ENCODE assay signal across 12 mouse cellular contexts in the genomic region with DNA sequence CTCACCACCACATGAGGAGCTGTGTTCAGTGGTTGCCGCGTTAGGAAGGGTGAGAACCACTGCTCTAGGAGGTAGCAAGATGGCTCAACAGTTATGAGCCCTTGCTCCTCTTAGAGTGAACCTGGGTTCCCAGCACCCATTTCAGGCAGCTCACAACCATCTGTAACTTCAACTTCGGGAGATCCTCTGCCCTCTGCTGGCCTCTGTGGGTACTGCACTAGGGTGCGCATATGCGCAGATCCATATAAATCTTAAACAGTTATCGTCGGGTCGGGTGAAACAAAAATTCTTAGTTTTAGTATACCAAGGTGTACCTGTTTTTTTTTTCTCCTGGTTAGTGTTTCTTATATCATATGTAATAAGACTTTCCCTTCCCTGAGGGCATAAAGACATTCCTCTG. TPM values are rescaled to one million over a fixed set of nuclear protein-coding genes. Genes with fewer than 3 reads are reported as not detected.
DNase-seq lines count a peak whose midpoint lies in the region; ATAC-seq and TF ChIP-seq lines count a peak whose summit lies in the region.
"Had no signal": no experiment of that assay in that cellular context is flagged by ENCODE, and none has a peak within 500 bp of the region (broad histone marks: within the 10 kb centered on the region; RNA-seq: fewer than 3 reads in every experiment).

No protein-coding gene starts in this region.

- H3K4me3 ChIP-seq in liver, adult 2 months (ENCODE audit: insufficient read depth, low read depth, low read length), result no peak overlapping the region
- H3K4me3 ChIP-seq in liver, embryonic 11.5 days (ENCODE audit: low read depth, low read length), result no peak overlapping the region
- no peak overlapping the region for H3K4me3 ChIP-seq in E14TG2a.4 (replicated peaks; ENCODE audit: low read length)
- no peak overlapping the region for H3K4me3 ChIP-seq in forebrain, embryonic 11.5 days (ENCODE audit: low read depth, low read length)
- H3K4me3 ChIP-seq: forebrain, embryonic 13.5 days had no signal

- H3K79me2 ChIP-seq in liver, adult 2 months (ENCODE audit: control insufficient read depth, insufficient read depth, low read length), result no peaks in the 10 kb centered on the region

- no peaks in the 10 kb centered on the region; the same call in 1 of the 2 replicates for H3K9me3 ChIP-seq in liver, embryonic 11.5 days (ENCODE audit: control insufficient read depth, low read length)
- no peaks in the 10 kb centered on the region; the same call in 1 of the 2 replicates for H3K9me3 ChIP-seq in E14TG2a.4 (ENCODE audit: low read length)
- no peaks in the 10 kb centered on the region; the same call in 1 of the 2 replicates for H3K9me3 ChIP-seq in forebrain, embryonic 11.5 days (ENCODE audit: control insufficient read depth, low read length)
- H3K9me3 ChIP-seq: forebrain, embryonic 13.5 days had no signal

- no peak overlapping the region for H3K4me2 ChIP-seq in liver, embryonic 11.5 days
- no peak overlapping the region for H3K4me2 ChIP-seq in forebrain, embryonic 11.5 days (ENCODE audit: low read depth, low read length, severe bottlenecking)
- H3K4me2 ChIP-seq: forebrain, embryonic 13.5 days; hindbrain, embryonic 14.5 days had no signal

- no peaks in the 10 kb centered on the region for H3K36me3 ChIP-seq in liver, adult 2 months (ENCODE audit: control insufficient read depth, insufficient read depth, low read length)
- no peaks in the 10 kb centered on the region for H3K36me3 ChIP-seq in liver, embryonic 11.5 days (ENCODE audit: control insufficient read depth, insufficient read depth, low read length)
- no peaks in the 10 kb centered on the region for H3K36me3 ChIP-seq in E14TG2a.4 (ENCODE audit: insufficient read depth, low read length)
- H3K36me3 ChIP-seq in forebrain, embryonic 11.5 days (ENCODE audit: control insufficient read depth, insufficient read depth, low read length), result no peaks in the 10 kb centered on the region

- H3K27ac ChIP-seq in liver, adult 2 months (replicated peaks; ENCODE audit: insufficient read depth, low read depth, low read length), result no peak overlapping the region
- no peak overlapping the region for H3K27ac ChIP-seq in liver, embryonic 11.5 days (ENCODE audit: low read depth, low read length)
- H3K27ac ChIP-seq in forebrain, embryonic 11.5 days (ENCODE audit: low read depth, low read length), result no peak overlapping the region
- H3K27ac ChIP-seq: forebrain, embryonic 13.5 days; hindbrain, embryonic 14.5 days had no signal

- WGBS in liver, adult 2 months, result 95% methylated on average over 8 of the region's 8 CpGs
- 94% methylated on average over 8 of the region's 8 CpGs for WGBS in liver, embryonic 11.5 days
- 94% methylated on average over 8 of the region's 8 CpGs for WGBS in forebrain, embryonic 11.5 days

- H3K27me3 ChIP-seq in liver, adult 2 months (ENCODE audit: control insufficient read depth, insufficient read depth, low read length), result no peaks in the 10 kb centered on the region; the same call in 1 of the 2 replicates
- no peaks in the 10 kb centered on the region for H3K27me3 ChIP-seq in liver, embryonic 11.5 days (replicated peaks; ENCODE audit: control insufficient read depth, insufficient read depth, low read length)
- H3K27me3 ChIP-seq in E14TG2a.4 (ENCODE audit: insufficient read depth, low read length), result no peaks in the 10 kb centered on the region
- no peaks in the 10 kb centered on the region for H3K27me3 ChIP-seq in forebrain, embryonic 11.5 days (ENCODE audit: control insufficient read depth, insufficient read depth, low read length)
- H3K27me3 ChIP-seq: forebrain, embryonic 13.5 days had no signal

- TF ChIP-seq POLR2A in liver, adult 2 months (IDR thresholded peaks at IDR 0.05; ENCODE audit: extremely low read depth, insufficient read depth, low read length), result no peak

- H3K9ac ChIP-seq in liver, adult 2 months (ENCODE audit: low read depth, low read length), result no peak overlapping the region
- no peak overlapping the region for H3K9ac ChIP-seq in liver, embryonic 11.5 days (ENCODE audit: low read depth, low read length)
- H3K9ac ChIP-seq in forebrain, embryonic 11.5 days (ENCODE audit: low read length), result no peak overlapping the region
- H3K9ac ChIP-seq: forebrain, embryonic 13.5 days; hindbrain, embryonic 14.5 days had no signal

- peak; percentile 37; the same call in 1 of the 2 replicates for TF ChIP-seq CTCF in liver, adult 2 months (IDR thresholded peaks at IDR 0.05; ENCODE audit: low read depth, low read length)
- peak; percentile 92 for TF ChIP-seq CTCF in E14TG2a.4 (conservative IDR thresholded peaks at IDR 0.05; ENCODE audit: low read length)

- no peak for ATAC-seq in liver, embryonic 11.5 days (replicated peaks; ENCODE audit: low FRiP score)
- ATAC-seq in forebrain, embryonic 11.5 days (replicated peaks; ENCODE audit: low FRiP score), result no peak
- ATAC-seq: activated CD4-positive, CD25-positive, alpha-beta regulatory T cell, adult 4 months; forebrain, embryonic 13.5 days had no signal

- no peak for DNase-seq in liver, adult 2 months (ENCODE audit: extremely low read depth, low read depth, low spot score)
- no peak for DNase-seq in liver, embryonic 11.5 days (ENCODE audit: low spot score)
- peak; percentile 8 for DNase-seq in T-cell, adult 2 months (ENCODE audit: low spot score)
- DNase-seq in thymus, postnatal 0 days (ENCODE audit: low spot score), result peak; percentile 5
- no peak for DNase-seq in left cerebral cortex, adult 8-10 months (ENCODE audit: low spot score in 2 of 2)
- DNase-seq in forebrain, embryonic 11.5 days (ENCODE audit: low spot score), result no peak
- DNase-seq: heart, adult 18-20 months had no signal

- no peaks in the 10 kb centered on the region for H3K4me1 ChIP-seq in liver, adult 2 months (ENCODE audit: control insufficient read depth, insufficient read depth, low read length)
- no peaks in the 10 kb centered on the region for H3K4me1 ChIP-seq in liver, embryonic 11.5 days (replicated peaks; ENCODE audit: control insufficient read depth, insufficient read depth, low read length)
- H3K4me1 ChIP-seq in E14TG2a.4 (replicated peaks; ENCODE audit: low read depth, low read length), result peaks cover 23% of the 10 kb centered on the region
- no peaks in the 10 kb centered on the region for H3K4me1 ChIP-seq in forebrain, embryonic 11.5 days (replicated peaks; ENCODE audit: control insufficient read depth, insufficient read depth, low read length)
- H3K4me1 ChIP-seq: forebrain, embryonic 13.5 days had no signal

RNA-seq across cellular contexts. Expression of a gene that starts 32.9 kb away (rescaled TPM):
- total RNA-seq in liver, adult 2 months (2014; rRNA removed), result not detected in 2 replicates
- 0.02 TPM in 1 of 2 replicates, not detected in the other for polyA plus RNA-seq in liver, adult 2 months (2012; rRNA removed)
- polyA plus RNA-seq in liver, embryonic 11.5 days (2014; fragmentation: Nextera tagmentation; extraction: Ambion mirVana), result 0.15 and 0.17 TPM in 2 replicates
- polyA plus RNA-seq in thymus, postnatal 0 days (2015; fragmentation: Nextera tagmentation; extraction: Ambion mirVana), result not detected in 2 replicates
- under 1 TPM; 0.06 to 0.28 (median 0.13) TPM for total RNA-seq in left cerebral cortex, adult 8-10 months (2022)
- polyA plus RNA-seq in forebrain, embryonic 11.5 days (2014; fragmentation: Nextera tagmentation; extraction: Ambion mirVana), result 0.04 TPM in 1 of 2 replicates, not detected in the other
- polyA plus RNA-seq: activated CD4-positive, CD25-positive, alpha-beta regulatory T cell, adult 4 months; forebrain, embryonic 13.5 days; hindbrain, embryonic 14.5 days; stomach, embryonic 14.5 days had no signal

Comparison
In these comparisons a context has a peak if more than half of its experiments do, and no peak if none do; other contexts are left out.
1. DNase-seq: peak in T-cell, adult 2 months (single experiment) and thymus, postnatal 0 days (single experiment); none in liver, adult 2 months (single experiment), liver, embryonic 11.5 days (single experiment), left cerebral cortex, adult 8-10 months (0 of 2) and forebrain, embryonic 11.5 days (single experiment).